Mouse (Mus musculus) urinary bladder, postnatal 25 days (tissue): ENCODE results near the gene Gpx8.

ENCODE experiments used
- DNase-seq: peaks from one replicate; pipeline ENCODE4 v3.0.0; 2022; ENCODE audit warnings: low spot score

Gene Gpx8

DNA sequence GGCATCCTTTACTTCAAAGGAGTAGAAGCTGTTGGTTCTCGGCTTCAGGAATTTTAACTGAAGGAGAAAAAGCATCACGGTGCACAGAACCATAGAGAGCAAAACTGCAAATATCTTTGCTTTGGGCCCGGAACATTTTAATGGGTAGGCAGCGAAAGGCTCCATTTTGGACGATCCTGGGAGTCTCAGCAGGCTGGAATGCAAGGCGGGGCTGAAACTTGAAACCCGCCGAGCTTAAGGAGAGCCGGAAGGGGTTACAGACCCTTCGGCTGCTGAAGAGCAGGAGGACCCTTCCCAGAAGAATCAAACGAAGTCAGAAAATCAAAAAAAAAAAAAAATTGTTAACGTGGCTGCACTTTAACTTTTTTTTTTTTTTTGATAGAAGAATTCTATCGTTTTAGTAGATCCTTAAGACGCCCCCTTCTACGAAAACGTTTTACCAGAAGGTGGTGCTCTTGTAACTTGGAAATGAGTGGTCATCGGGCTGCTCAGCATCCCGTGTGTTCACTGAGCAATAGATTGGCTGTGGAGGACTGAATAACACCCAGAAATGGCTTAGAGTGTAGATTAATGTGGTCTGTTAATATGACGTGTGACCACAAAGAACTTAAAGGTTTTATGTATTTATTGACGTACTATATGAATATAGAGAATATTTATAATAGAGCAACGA, at the start of gene Gpx8:
Gene Gpx8 (minus strand): TSS at position 200 of the 673 bp plus-strand sequence.
- DNase-seq: peak; percentile 50

DNA sequence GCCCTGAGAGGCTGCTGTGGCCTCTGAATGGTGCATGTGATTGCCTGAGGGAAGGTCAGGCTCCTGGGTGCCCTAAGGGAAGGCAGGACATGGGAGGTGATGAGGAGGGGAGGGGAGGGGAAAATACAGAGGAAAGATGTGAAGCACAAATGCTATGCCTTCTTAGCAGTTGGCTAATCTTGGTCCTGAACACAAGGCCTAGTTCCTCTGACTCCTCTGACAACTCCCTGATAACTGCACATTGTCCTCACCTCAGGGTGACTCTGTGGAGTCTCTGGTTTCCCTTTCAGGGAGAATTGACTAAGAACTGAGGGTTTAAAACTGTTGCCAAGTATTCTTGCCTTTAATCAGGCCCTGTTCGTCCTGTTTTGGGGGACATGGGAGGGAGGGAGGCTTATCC, 48.4 kb upstream of the Gpx8 start:
- DNase-seq: no peak

DNA sequence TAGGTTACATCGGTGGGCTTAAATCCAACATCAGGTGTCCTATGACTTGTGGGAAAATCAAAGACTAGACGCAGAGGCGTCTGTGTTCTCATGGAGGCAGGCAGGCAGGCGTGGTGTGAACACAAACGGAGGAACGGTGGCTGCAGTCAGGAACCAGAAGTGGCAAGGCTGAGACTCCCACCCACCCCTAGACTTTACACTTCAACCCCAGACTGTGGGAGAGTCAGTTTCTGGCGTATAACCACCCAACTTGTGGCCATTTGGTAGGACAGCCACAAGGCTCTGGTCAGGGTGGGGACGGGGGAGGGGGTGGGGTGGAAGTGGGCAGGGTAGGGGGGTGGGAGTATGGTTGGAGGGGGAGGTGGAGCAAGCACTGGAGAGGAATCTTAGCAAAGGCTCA, 44.3 kb upstream of the Gpx8 start:
- DNase-seq: no peak

DNA sequence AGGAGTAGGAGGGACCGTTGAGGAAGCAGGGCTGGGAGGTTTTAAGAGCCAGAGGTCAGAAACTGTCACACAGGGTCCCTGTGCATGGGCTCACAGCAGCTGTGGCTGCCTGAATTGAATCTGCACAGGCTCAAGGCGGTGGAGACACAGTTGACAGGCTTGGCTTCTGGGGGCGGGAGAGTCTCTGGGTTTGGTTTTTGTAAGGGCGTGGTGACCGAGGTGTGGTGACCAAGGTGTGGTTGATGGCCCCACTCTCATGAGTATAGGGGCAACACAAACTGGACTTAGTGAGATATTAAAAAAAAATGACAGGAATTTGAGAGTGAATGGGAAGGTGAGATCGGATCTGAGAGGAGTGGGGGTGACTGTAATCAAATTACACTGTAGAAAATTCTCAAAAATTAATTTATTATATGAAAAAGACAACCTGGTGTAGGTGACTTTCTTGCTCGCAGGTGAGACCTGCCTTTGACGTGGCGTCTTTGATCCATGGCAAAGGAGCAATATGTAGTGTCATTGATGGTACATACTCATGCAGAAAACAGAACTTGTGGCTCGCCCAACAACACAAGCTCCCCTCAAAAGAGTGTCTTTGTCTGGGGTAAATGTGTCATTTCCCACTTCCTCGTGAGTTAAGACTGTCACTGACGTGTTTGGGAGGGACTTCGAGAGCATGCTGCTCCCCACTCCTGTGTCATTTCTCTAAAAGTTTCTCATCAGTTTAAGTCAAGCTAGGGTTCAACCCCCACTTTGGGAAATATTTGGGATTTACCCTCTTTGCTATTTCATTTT, 41.2 kb upstream of the Gpx8 start:
- no peak for DNase-seq

DNA sequence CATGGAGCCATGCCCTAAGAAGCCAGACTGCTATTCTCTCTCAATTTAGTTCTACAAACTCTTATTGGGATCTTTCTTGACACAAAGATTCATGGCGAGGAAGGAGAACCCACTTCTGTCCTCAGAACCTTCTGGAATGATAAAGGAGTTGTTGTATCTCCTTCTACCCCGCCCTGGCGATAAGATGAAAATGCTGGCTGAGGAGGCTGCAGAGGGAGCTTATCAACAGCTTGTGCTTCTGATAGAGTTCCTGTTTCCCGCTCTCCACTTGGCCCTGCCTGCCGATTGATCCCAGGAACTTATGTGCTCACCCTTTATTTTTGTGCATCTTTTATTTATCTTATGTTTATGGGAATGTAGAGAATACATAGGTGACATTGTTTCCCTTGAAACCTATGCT, 38.5 kb upstream of the Gpx8 start:
- no peak for DNase-seq

DNA sequence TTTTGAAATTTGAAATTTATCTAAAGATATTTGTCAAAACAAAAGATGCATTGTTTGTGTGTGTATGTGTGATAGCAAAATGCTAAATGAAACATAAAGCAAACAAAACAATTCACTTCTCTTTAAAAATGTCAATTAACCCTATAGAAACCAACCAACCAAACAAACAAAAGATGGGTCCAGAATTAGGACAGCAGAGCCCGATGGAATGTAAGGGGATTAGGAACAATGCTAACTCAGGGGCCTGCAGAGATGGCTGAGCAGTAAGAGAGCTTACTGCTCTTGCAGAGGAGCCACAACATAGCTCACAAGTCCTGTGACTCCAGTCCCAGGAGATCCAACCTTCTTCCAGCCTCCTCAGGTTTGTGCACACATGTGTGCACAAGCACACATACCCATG, 35.9 kb upstream of the Gpx8 start:
- no peak for DNase-seq

DNA sequence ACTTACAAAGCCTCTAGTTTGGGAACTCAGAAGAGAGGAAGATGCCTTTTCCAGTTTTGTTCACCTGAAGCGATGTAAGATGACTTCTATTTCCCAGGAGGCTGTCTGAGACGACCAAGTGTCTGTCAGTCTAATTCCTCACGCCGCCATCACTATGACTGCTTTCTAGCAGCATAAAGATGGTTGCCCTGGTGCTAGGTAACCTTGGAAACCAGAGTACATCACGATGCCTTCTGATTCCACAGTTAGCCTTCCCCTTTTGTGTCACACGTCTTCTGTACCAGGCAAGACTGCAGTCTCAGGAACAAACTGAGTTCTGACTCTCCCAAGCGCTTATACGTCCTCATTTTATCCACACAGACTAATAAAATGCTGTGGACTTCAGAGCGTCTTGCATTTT, 32.8 kb upstream of the Gpx8 start:
- DNase-seq: no peak

DNA sequence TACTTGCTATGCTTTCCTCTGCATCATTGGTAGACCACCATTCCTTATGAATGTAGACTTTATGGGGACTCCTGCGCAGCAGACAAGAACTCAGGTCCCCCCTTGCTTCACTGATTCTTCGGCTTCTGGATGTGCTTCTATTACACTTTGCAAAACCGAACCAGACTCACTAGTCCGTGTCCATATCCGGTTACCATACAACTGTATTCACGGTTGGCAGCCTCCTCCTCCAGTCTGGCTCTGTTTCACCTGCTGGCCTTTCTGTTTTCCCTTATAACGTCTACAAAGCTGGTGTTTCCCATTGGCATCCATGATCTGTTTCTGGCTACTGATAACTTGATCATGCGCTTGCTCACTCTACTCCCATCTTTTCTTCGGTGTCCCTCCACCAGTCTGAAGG, 18.3 kb upstream of the Gpx8 start:
- no peak for DNase-seq

DNA sequence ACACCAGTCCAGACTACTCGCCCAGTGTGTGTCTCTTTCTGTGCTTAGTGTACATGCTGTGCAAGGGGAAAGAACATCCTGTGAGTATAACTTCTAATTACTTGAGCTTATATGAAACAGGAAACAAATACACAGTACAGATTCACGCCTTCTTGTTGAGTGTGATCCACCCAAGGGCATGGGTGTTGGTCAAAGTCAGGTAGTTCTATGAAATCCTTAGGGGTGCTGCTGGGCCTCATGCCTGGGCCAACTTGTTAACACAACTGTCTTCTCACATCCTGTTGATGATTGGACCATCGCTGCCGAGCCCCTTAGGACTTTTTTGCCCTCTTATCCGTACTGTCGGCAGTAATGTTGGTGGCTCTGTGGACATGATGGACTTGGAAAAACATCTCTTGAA, 15.5 kb upstream of the Gpx8 start:
- DNase-seq: no peak

DNA sequence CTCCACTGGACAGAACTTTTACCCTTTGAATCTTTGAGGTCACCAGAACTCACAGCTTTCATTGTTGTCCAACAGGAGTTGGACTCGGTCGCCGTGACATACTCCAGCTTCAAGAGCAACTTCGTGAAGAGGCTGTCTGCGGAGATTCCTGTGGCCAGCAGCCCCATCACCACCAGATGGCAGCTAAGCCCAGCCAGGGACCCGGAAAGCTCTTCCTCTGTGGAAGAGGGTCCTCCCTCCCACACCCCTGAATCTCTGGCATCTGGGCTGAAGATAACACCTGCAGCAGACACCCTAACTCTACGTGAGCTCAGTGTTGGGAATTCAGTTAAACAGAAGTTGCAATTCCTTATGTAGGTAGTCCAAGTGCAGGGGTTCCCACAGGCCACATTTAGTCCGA, 9.6 kb upstream of the Gpx8 start:
- no peak for DNase-seq

DNA sequence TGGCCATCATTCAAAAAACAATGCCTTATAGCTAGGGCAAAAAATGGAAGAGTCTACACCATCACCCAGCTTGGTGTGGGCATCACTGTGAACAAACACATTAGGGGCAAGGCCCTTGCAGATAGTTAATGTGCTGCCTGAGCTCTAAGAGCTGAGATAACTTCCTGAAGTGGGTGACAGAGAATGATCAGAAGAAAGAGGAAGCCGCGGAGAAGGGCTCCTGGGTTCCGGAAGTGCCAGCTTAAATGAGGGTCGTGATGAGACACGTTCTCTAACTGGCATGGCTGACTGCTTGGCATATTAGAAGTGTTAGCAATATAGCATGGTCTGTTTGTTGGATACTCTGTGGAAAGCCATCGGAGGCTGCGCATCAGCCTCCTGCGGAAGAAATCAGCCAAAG, 8.0 kb upstream of the Gpx8 start:
- DNase-seq: no peak

DNA sequence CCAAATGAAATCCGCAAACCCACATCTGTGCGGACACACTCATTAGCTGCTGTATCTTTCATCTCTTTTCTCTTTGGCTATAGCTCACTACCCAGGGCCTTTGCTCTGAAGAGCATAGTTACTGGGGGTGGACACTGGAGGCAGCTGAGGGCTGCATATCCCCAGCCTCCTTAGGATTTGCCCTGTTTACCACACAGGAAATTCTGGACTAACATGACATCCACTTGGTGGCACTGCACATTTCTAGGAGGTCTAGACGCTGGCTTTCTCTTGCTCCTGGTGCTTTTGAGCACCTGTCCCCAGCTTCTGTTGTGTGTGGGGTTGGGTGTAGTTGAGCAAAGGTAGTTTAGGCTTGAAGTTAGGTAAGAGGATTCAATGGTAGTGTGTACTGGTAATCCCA, 1.4 kb upstream of the Gpx8 start:
- no peak for DNase-seq

DNA sequence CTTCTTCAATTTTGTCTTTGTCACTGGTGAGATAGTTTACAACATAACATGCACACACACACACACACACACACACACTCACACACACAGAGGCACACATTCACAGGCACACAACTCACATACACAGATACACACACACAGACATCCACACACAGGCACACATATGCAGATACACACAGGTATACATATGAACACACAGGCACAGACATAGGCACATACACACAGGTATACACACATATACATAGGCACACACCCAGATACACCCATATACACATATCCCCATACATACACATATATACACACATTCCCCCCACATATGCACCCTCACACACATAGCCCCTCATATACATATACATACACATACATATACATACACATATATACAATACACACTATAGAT, 808 bp upstream of the Gpx8 start:
- DNase-seq: no peak

DNA sequence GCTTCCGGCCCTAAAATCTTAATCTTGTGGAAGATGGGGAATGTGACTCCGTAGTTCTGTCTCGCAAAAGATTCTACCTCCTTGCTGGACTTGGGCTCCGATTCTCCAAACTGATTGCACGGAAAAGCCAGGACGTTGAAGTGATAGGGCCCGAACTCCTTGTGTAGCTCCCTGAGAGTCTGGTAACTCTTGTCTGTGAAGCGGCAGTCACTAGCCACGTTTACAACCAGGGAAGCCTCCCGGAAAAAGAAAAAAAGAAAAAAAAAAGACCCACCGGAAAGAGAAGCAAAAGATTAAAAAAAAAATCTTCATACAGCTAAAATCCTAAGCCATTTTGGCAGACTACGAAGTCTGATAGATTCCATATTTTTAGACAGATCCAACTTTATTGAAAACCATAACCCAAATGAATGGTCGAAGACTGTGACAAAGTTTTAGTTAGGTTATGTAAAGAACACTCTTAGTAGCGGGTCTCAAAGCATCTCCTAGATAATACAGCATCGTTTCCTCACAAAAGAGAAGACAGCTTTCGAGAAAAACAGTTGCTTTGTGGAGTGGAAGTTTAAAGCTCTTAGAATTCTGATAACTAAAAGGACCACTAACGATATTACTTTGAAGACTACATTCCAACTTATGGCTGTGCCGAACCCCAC, 626 bp downstream of the Gpx8 start:
- peak; percentile 6 for DNase-seq

DNA sequence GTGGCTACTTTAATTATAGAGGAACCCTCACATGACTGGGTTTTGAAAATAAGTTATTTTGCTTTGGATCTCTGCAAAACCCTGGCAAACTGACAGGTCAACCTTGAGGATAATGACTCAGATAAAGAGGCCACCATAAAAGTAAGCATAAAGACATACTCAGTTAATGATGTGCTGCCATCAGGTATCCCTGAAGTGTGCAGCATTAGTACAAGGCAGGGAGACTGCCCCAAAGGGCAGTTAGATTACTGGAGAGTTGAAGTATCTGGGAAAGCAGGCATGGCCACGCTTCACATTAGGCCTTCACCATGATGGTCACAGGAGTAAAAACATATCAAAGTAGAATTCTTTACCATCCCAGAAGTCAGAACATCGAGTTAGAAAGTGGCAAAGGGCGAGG, 1.3 kb downstream of the Gpx8 start:
- DNase-seq: no peak

DNA sequence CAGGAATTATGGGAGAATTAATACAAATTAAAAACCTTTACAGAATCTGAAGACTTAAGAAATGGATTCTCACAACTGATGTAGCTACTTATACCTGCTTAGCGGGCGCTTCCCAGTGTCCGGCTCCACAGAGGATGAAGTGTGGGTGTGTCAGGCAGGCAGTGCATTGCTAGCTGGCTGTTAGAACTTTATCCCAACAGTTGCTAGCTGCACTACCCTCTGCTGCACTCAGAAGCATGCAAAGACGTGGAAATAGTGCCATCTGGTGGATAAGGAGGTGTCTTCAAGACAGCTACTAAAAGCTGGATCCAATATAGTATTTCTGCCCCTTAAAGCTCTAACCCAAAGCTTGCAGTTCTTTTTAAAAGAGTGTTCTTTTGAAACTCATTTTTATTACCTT, 10.4 kb downstream of the Gpx8 start:
- DNase-seq: peak; percentile 46

DNA sequence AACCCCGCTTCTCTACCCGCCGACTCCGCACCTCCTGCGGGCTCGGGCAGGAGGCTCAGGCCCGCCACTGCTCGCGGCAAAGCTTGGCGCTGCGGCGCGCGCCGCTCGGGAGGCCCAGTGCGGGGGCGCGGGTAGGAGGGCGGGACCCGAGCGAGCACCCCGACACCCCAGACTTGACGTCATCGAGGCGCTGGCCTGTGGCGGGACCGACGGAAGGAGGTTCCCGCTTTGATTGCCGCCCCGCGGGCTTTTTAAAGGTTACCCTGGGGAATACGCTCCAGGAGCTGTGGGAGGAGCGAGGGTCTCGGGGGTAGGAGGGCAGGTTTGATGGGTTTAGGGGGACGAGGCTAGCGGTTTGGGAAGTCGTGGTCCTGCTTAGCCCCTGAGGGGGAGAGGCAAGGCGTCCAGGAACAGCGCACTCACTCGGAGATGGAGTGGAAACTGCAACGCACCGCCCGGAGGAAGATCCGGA, 11.2 kb downstream of the Gpx8 start, which contains the start of gene Cdc20b:
Gene Cdc20b (plus strand): TSS at position 162 of the 472 bp plus-strand sequence.
- DNase-seq: peak; percentile 44

DNA sequence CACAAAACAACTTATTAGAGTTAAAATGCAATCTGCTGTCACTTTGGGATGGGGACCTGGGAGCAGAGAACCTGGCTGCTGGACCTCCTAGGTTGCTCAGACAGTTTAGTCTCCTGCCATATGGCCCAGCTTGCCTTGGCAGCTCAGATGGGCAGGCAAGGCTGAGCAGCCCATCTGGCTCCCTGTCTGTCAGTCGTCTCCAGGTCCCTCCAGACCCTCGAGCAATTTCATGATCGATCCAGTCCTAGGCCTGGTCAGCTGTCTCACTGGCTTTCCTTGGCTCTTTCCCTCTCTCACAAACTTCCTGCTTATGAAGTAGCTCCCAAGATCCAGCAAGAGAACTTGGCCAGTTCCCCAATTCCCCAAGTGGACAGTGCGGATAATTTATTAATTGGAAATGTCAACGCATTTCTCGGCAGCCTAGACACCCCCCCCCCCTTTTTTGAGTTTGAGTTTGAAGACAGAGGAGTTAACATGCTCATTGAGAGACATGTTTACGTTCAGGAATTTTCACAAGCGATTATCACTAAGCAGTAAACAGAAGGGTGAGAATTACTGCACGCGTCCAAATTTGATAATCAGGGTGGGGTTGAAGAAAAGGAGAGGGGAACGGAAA, 11.8 kb downstream of the Gpx8 start:
- no peak for DNase-seq

DNA sequence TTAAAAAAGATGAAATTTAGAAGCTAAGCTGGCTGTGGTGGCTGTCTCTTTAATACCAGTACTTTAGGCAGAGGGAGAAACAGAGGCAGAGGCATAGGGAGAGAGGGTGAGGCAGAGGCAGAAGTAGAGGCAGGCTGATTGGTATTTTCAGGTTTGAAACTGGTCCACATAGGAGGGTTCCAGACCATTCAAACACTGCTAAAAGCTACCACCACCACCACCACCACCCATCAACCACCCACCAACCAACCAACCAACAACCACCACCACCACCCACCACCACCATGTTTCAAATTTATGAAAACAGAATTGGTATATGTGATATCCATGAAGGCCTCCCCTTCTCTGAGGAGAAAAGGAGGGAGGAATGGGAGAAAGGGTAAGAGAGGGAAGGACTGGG, 13.4 kb downstream of the Gpx8 start:
- DNase-seq: no peak

DNA sequence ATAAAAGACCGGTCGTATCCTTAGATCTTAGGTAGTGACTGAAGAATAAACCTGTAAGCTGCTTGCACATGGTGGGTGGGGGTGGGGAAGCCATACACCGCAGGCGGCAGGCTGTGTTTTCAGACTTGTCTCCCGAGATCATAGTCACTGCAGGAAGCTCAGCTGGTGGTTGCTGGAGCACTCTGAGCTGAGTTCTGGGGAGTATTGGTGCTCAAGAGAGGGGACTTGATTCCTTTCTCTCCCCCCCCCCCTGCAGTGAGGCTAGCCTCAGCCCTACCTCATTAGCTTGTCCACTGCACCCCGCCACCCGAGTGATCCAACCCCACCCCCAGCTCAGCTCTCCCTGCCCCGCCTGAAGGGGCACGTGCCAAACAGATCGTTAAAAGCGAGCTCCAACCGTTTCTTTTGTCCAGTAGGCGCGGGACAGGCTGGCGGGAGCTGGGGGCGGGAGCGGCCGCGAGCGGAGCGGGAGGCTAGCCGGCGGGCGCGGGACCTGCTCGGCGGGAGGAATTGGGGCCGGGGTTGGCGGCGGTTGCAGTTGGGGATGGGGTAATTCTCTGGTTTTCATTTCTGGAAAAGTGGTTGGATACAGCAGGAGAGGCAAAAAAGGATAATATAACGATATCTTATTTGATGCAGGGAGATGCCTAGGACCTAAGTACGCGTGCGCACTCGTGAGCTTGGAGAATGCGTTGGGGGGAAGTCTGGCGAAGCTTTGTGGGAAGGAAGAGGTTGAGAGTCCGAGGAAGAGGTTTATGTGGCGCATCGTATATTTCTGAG, 14.2 kb downstream of the Gpx8 start:
- peak; percentile 15 for DNase-seq

DNA sequence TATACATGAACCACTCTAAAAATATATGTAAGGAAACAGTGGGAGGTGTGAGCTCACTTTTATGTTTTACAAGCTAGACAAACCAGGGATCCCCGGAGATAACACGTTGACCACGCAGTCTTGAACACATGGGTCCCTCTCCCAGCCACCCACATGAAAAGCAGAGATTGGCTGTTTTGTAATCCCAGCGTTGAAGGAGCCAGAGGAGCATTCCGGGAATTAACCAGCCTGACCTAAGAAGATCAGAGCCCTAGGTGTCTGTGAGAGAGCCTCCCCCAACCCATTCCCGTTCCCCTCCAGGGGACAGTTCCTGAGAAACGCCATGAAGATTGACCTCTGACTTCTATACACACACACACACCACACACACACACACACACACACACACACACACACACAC, 14.9 kb downstream of the Gpx8 start:
- DNase-seq: no peak
